Mouse (Mus musculus) cerebellum, adult 2 months (tissue): ENCODE results near the gene Tmem160.

Experiments
- CTCF ChIP-seq: fragments of 200-500 bp; IDR thresholded peaks from 2 replicates; pipeline ENCODE4 v1.5.1; 2011; ENCODE audit warnings: low read depth, mild to moderate bottlenecking, control low read depth, low read length, moderate library complexity, borderline replicate concordance; ENCODE audit not compliant: insufficient read depth
- POLR2A ChIP-seq: fragments of 200-500 bp; IDR thresholded peaks from 2 replicates; pipeline ENCODE4 v1.6.1; 2011; ENCODE audit warnings: low read length, control low read depth, borderline replicate concordance; ENCODE audit not compliant: insufficient read depth

DNA sequence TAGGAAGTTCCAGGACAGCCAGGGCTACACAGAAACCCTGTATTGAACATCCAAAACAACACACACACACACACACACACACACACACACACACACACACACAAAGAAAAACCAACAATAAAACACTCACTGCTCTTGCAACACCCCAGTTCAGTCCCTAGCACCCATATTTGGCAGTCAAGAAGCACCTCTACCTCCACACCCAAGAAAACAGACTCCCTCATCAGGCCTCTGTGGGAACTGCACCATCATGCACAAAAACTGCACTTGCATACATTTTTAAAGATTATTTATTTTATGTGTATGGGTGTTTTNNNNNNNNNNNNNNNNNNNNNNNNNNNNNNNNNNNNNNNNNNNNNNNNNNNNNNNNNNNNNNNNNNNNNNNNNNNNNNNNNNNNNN is 11.3 kb upstream of the Tmem160 start:
- TF ChIP-seq CTCF (no peak), POLR2A (no peak)
